Mouse (Mus musculus) forebrain, embryonic 10.5 days (tissue): Measurements from ENCODE around the gene Gm4553. TPM values are rescaled to one million over a fixed set of nuclear protein-coding genes. Genes with fewer than 3 reads are reported as not detected.
"Not testable (repeated sequence)": the region's sequence is repeated elsewhere in the genome, so short reads cannot be mapped to it uniquely, and the experiment has no call there.

Experiments
- DNase-seq: peaks from one replicate; pipeline ENCODE4 v3.0.0-alpha.2; 2017; ENCODE audit warnings: low spot score; ENCODE audit errors: extremely low spot score
- H3K27ac ChIP-seq: fragments of 300-500 bp; sonication (generic); 2 replicates; pipeline ENCODE4 v1.5.1; 2016; ENCODE audit warnings: mild to moderate bottlenecking
- H3K27me3 ChIP-seq: fragments of 300-500 bp; sonication (generic); 2 replicates; pipeline ENCODE4 v1.6.1; 2016; ENCODE audit warnings: mild to moderate bottlenecking; ENCODE audit not compliant: poor library complexity, severe bottlenecking
- H3K36me3 ChIP-seq: fragments of 300-500 bp; sonication (generic); replicated peaks from 2 replicates; pipeline ENCODE4 v1.6.1; 2016; ENCODE audit warnings: mild to moderate bottlenecking, moderate library complexity
- H3K4me1 ChIP-seq: fragments of 300-500 bp; sonication (generic); 2 replicates; pipeline ENCODE4 v1.6.1; 2016
- H3K4me3 ChIP-seq: fragments of 300-500 bp; sonication (generic); 2 replicates; pipeline ENCODE4 v1.5.1; 2016; ENCODE audit warnings: mild to moderate bottlenecking, moderate library complexity
- H3K9me3 ChIP-seq: fragments of 300-500 bp; sonication (generic); 2 replicates; pipeline ENCODE4 v1.6.1; 2016; ENCODE audit warnings: mild to moderate bottlenecking, moderate library complexity
- WGBS: fragments of 180-500 bp; shearing (Covaris S2); methylation state at CpG from one replicate; pipeline ENCODE4 v1.1.7; 2016; 5-methylcytosine and 5-hydroxymethylcytosine counted together
- polyA plus RNA-seq: library from polyadenylated mRNA; unstranded; fragments of >200 nt; fragmentation: Nextera tagmentation; extraction: Ambion mirVana; gene quantifications from 2 replicates; pipeline ENCODE4 v1.2.1, GENCODE M21; 2016

The Gm4553 gene
- not detected in 2 replicates for polyA plus RNA-seq

- DNase-seq, H3K4me3 ChIP-seq, H3K27ac ChIP-seq, H3K36me3 ChIP-seq, H3K4me1 ChIP-seq, H3K27me3 ChIP-seq, H3K9me3 ChIP-seq: not testable (repeated sequence)
Observed at GRCm38 (mm10) chr7:142165639-142166038, at the start of gene Gm4553. Gm4553 (minus strand) TSS chr7:142165739.

- not testable (repeated sequence) for DNase-seq, H3K27ac ChIP-seq, H3K36me3 ChIP-seq, H3K4me3 ChIP-seq, H3K9me3 ChIP-seq, H3K27me3 ChIP-seq, H3K4me1 ChIP-seq
- 70% methylated on average over 1 of the region's 1 CpGs for WGBS
Observed at GRCm38 (mm10) chr7:142212136-142212535, 46.6 kb upstream of the Gm4553 start.

- H3K4me1 ChIP-seq: no peaks in the 10 kb centered on the region
- H3K27ac ChIP-seq: no peak within 1 kb of the TSS
- no peaks in the 10 kb centered on the region for H3K27me3 ChIP-seq
- no peak within 1 kb of the TSS for H3K4me3 ChIP-seq
- H3K36me3 ChIP-seq: no peaks in the 10 kb centered on the region
- H3K9me3 ChIP-seq: no peaks in the 10 kb centered on the region
- 75% methylated on average over 1 of the region's 1 CpGs for WGBS
- DNase-seq: no peak
Observed at GRCm38 (mm10) chr7:142211559-142211958, 46.0 kb upstream of the Gm4553 start, which contains the start of gene Gm7579. Gm7579 (plus strand) TSS chr7:142211859.

- not testable (repeated sequence) for H3K36me3 ChIP-seq, H3K4me1 ChIP-seq, H3K27me3 ChIP-seq, H3K9me3 ChIP-seq, H3K4me3 ChIP-seq, DNase-seq, H3K27ac ChIP-seq
- WGBS: 76% methylated on average over 5 of the region's 5 CpGs
Observed at GRCm38 (mm10) chr7:142206891-142207290, 41.4 kb upstream of the Gm4553 start.

GRCm38 (mm10) chr7:142205488-142205887 is 39.9 kb upstream of the Gm4553 start:
- Histone ChIP-seq H3K4me1 (no peaks in the 10 kb centered on the region), H3K27me3 (0 out of 2 replicates have a peak, but pooled peaks cover 3% of the 10 kb centered on the region), H3K9me3 (no peaks in the 10 kb centered on the region), H3K27ac (no peak overlapping the region), H3K36me3 (no peaks in the 10 kb centered on the region), H3K4me3 (no peak overlapping the region)
- DNase-seq: no peak

GRCm38 (mm10) chr7:142201064-142201463 is 35.5 kb upstream of the Gm4553 start, which contains the start of gene Krtap5-3:
Krtap5-3 (plus strand) TSS chr7:142201364.
- Histone ChIP-seq H3K9me3 (no peaks in the 10 kb centered on the region), H3K27ac (no peak within 1 kb of the TSS), H3K4me1 (no peaks in the 10 kb centered on the region), H3K27me3 (0 out of 2 replicates have a peak, but pooled peaks cover 3% of the 10 kb centered on the region), H3K4me3 (no peak within 1 kb of the TSS), H3K36me3 (no peaks in the 10 kb centered on the region)
- DNase-seq: no peak
- 77% methylated on average over 1 of the region's 1 CpGs for WGBS

GRCm38 (mm10) chr7:142198748-142199147 is 33.2 kb upstream of the Gm4553 start:
- no peak overlapping the region for H3K4me3 ChIP-seq
- no peaks in the 10 kb centered on the region for H3K36me3 ChIP-seq
- no peak for DNase-seq
- H3K9me3 ChIP-seq: no peaks in the 10 kb centered on the region
- 80% methylated on average over 2 of the region's 2 CpGs for WGBS
- no peaks in the 10 kb centered on the region for H3K4me1 ChIP-seq
- no peak overlapping the region for H3K27ac ChIP-seq
- H3K27me3 ChIP-seq: 0 out of 2 replicates have a peak, but pooled peaks cover 3% of the 10 kb centered on the region

GRCm38 (mm10) chr7:142190289-142190688 is 24.8 kb upstream of the Gm4553 start, which contains the start of gene Gm10153:
Gm10153 (minus strand) TSS chr7:142190389.
- Histone ChIP-seq H3K36me3 (no peaks in the 10 kb centered on the region), H3K27me3 (no peaks in the 10 kb centered on the region), H3K9me3 (no peaks in the 10 kb centered on the region), H3K4me1 (no peaks in the 10 kb centered on the region), H3K27ac (no peak within 1 kb of the TSS), H3K4me3 (no peak within 1 kb of the TSS)
- no peak for DNase-seq
- 52% methylated on average over 2 of the region's 2 CpGs for WGBS

GRCm38 (mm10) chr7:142188156-142188555 is 22.6 kb upstream of the Gm4553 start:
- Histone ChIP-seq H3K9me3 (no peaks in the 10 kb centered on the region), H3K36me3 (no peaks in the 10 kb centered on the region), H3K27ac (no peak overlapping the region), H3K4me1 (no peaks in the 10 kb centered on the region), H3K4me3 (no peak overlapping the region), H3K27me3 (no peaks in the 10 kb centered on the region)
- DNase-seq: no peak
- 80% methylated on average over 2 of the region's 2 CpGs for WGBS

- 44% methylated on average over 1 of the region's 1 CpGs for WGBS
- Histone ChIP-seq H3K9me3 (no peaks in the 10 kb centered on the region), H3K4me1 (no peaks in the 10 kb centered on the region), H3K36me3 (no peaks in the 10 kb centered on the region), H3K27me3 (no peaks in the 10 kb centered on the region), H3K4me3 (no peak overlapping the region), H3K27ac (no peak overlapping the region)
- no peak for DNase-seq
Observed at GRCm38 (mm10) chr7:142181021-142181420, 15.5 kb upstream of the Gm4553 start.

GRCm38 (mm10) chr7:142178685-142179084 is 13.1 kb upstream of the Gm4553 start:
- Histone ChIP-seq H3K27me3 (no peaks in the 10 kb centered on the region), H3K4me3 (no peak overlapping the region), H3K4me1 (no peaks in the 10 kb centered on the region), H3K9me3 (no peaks in the 10 kb centered on the region), H3K27ac (no peak overlapping the region), H3K36me3 (no peaks in the 10 kb centered on the region)
- DNase-seq: no peak
- 81% methylated on average over 1 of the region's 1 CpGs for whole genome bisulfite sequencing

- H3K27me3 ChIP-seq, DNase-seq, H3K9me3 ChIP-seq, H3K4me3 ChIP-seq, H3K36me3 ChIP-seq, H3K4me1 ChIP-seq, H3K27ac ChIP-seq: not testable (repeated sequence)
Observed at GRCm38 (mm10) chr7:142175905-142176304, 10.4 kb upstream of the Gm4553 start, which contains the start of gene Krtap5-2. Krtap5-2 (minus strand) TSS chr7:142176005.

GRCm38 (mm10) chr7:142169836-142170235 is 4.3 kb upstream of the Gm4553 start:
- no peaks in the 10 kb centered on the region for H3K36me3 ChIP-seq
- H3K4me1 ChIP-seq: no peaks in the 10 kb centered on the region
- no peaks in the 10 kb centered on the region for H3K27me3 ChIP-seq
- no peak overlapping the region for H3K4me3 ChIP-seq
- 51% methylated on average over 3 of the region's 3 CpGs for WGBS
- H3K9me3 ChIP-seq: no peaks in the 10 kb centered on the region
- no peak for DNase-seq
- H3K27ac ChIP-seq: no peak overlapping the region

GRCm38 (mm10) chr7:142159366-142159765 is 6.2 kb downstream of the Gm4553 start:
- no peak for DNase-seq
- no peaks in the 10 kb centered on the region for H3K36me3 ChIP-seq
- no peak overlapping the region for H3K4me3 ChIP-seq
- no peaks in the 10 kb centered on the region for H3K4me1 ChIP-seq
- no peaks in the 10 kb centered on the region for H3K9me3 ChIP-seq
- H3K27ac ChIP-seq: no peak overlapping the region
- H3K27me3 ChIP-seq: no peaks in the 10 kb centered on the region
- WGBS: 90% methylated on average over 3 of the region's 3 CpGs
